Mouse (Mus musculus) ES-E14 (cell line): ENCODE data around the gene Ccr10.

Experiments
- CHD2 ChIP-seq: IDR thresholded peaks from 2 replicates; pipeline ENCODE4 v1.6.1; 2014; ENCODE audit warnings: mild to moderate bottlenecking, low read depth, low read length, inconsistent platforms
- MAFK ChIP-seq: IDR thresholded peaks from 2 replicates; pipeline ENCODE4 v1.6.1; 2014; ENCODE audit warnings: mild to moderate bottlenecking, low read depth, low read length, inconsistent platforms; ENCODE audit not compliant: insufficient read depth
- ZC3H11A ChIP-seq: IDR thresholded peaks from 2 replicates; pipeline ENCODE4 v1.6.1; 2012; ENCODE audit warnings: low read depth, mild to moderate bottlenecking, inconsistent platforms, low read length, borderline replicate concordance

DNA sequence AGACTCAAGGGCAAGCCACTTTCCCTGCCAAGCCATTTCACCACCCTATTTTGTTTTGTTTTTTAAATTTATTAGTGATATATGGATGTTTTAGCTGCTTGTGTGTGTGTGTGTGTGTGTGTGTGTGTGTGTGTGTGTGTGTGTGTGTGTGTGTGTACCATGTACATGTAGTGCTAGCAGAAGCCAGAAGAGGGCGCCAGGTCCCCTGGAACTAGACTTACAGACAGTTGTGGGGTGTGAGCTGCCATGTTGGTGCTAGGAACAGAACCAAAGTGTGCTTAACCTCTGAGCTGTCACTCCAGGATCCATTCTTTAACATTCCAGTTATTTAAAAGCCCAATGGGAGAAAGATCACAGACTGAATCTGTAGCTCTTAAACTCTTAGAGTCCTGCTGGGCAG is 48.2 kb downstream of the Ccr10 start:
- TF ChIP-seq CHD2 (no peak), MAFK (no peak), ZC3H11A (no peak)
